Mouse (Mus musculus): ENCODE results near the gene Met. TPM values are rescaled to one million over a fixed set of nuclear protein-coding genes. Genes with fewer than 3 reads are reported as not detected.

Gene Met
- total RNA-seq, 2 experiments from 2014 or later = 9.4 to 9.6 TPM

GRCm38 (mm10) chr6:17522917-17523316 is 59.3 kb downstream of the Met start:
- no peak for DNase-seq (ENCODE audit: extremely low spot score in 1 of 2, low spot score in 2 of 2)
- TF ChIP-seq CTCF (IDR thresholded peaks at IDR 0.05) = no peak
- Histone ChIP-seq H3K4me3 (no peak overlapping the region), H3K27ac (no peak overlapping the region)
- intact Hi-C loops (cut with DNase I) = no loop called here

GRCm38 (mm10) chr6:17529490-17530269 is 66.1 kb downstream of the Met start:
- no peak for DNase-seq (ENCODE audit: extremely low spot score in 1 of 2, low spot score in 2 of 2)
- intact Hi-C loops (cut with DNase I) = no loop called here
- Histone ChIP-seq H3K27ac (no peak overlapping the region), H3K4me3 (no peak overlapping the region)
- no peak for TF ChIP-seq CTCF (IDR thresholded peaks at IDR 0.05)

- intact Hi-C loops (cut with DNase I) = no loop called here
- H3K27ac ChIP-seq = no peak overlapping the region
Measured at GRCm38 (mm10) chr6:17541615-17542014, 78.0 kb downstream of the Met start.

GRCm38 (mm10) chr6:17542383-17542782 is 78.8 kb downstream of the Met start:
- intact Hi-C loops (cut with DNase I) = no loop called here
- H3K27ac ChIP-seq = no peak overlapping the region
- TF ChIP-seq CTCF (IDR thresholded peaks at IDR 0.05) = no peak
- H3K4me3 ChIP-seq = no peak overlapping the region
- no peak for DNase-seq (ENCODE audit: extremely low spot score in 1 of 2, low spot score in 2 of 2)

More at GRCm38 (mm10) chr6:17541615-17542014, 78.0 kb downstream of the Met start:
- no peak overlapping the region for H3K4me3 ChIP-seq
- TF ChIP-seq CTCF (IDR thresholded peaks at IDR 0.05) = no peak
- no peak for DNase-seq (ENCODE audit: extremely low spot score in 1 of 2, low spot score in 2 of 2)

- no peak for TF ChIP-seq CTCF (IDR thresholded peaks at IDR 0.05)
- H3K27ac ChIP-seq = no peak overlapping the region
- no peak for DNase-seq (ENCODE audit: extremely low spot score in 1 of 2, low spot score in 2 of 2)
- no peak overlapping the region for H3K4me3 ChIP-seq
- intact Hi-C loops (cut with DNase I) = no loop called here
Measured at GRCm38 (mm10) chr6:17545480-17545879, 81.9 kb downstream of the Met start.

- no peak for DNase-seq (ENCODE audit: extremely low spot score in 1 of 2, low spot score in 2 of 2)
Measured at GRCm38 (mm10) chr6:17546341-17546740, 82.7 kb downstream of the Met start.

GRCm38 (mm10) chr6:17546825-17547224 is 83.2 kb downstream of the Met start:
- no peak for DNase-seq (ENCODE audit: extremely low spot score in 1 of 2, low spot score in 2 of 2)
- intact Hi-C loops (cut with DNase I) = no loop called here
- H3K4me3 ChIP-seq = no peak overlapping the region
- no peak overlapping the region for H3K27ac ChIP-seq
- TF ChIP-seq CTCF (IDR thresholded peaks at IDR 0.05) = no peak

More at GRCm38 (mm10) chr6:17546341-17546740, 82.7 kb downstream of the Met start:
- intact Hi-C loops (cut with DNase I) = no loop called here
- no peak for TF ChIP-seq CTCF (IDR thresholded peaks at IDR 0.05)
- Histone ChIP-seq H3K27ac (no peak overlapping the region), H3K4me3 (no peak overlapping the region)

GRCm38 (mm10) chr6:17548786-17549185 is 85.2 kb downstream of the Met start:
- intact Hi-C loops (cut with DNase I) = no loop called here
- no peak for TF ChIP-seq CTCF (IDR thresholded peaks at IDR 0.05)
- no peak for DNase-seq (ENCODE audit: extremely low spot score in 1 of 2, low spot score in 2 of 2)
- no peak overlapping the region for H3K27ac ChIP-seq
- H3K4me3 ChIP-seq = no peak overlapping the region

GRCm38 (mm10) chr6:17549645-17550044 is 86.0 kb downstream of the Met start:
- DNase-seq (ENCODE audit: extremely low spot score in 1 of 2, low spot score in 2 of 2) = no peak
- Histone ChIP-seq H3K27ac (no peak overlapping the region), H3K4me3 (no peak overlapping the region)
- no peak for TF ChIP-seq CTCF (IDR thresholded peaks at IDR 0.05)
- intact Hi-C loops (cut with DNase I) = no loop called here

- no peak overlapping the region for H3K4me3 ChIP-seq
- intact Hi-C loops (cut with DNase I) = no loop called here
- H3K27ac ChIP-seq = no peak overlapping the region
- DNase-seq (ENCODE audit: extremely low spot score in 1 of 2, low spot score in 2 of 2) = no peak
- no peak for TF ChIP-seq CTCF (IDR thresholded peaks at IDR 0.05)
Measured at GRCm38 (mm10) chr6:17554263-17554662, 90.7 kb downstream of the Met start.

- TF ChIP-seq CTCF (IDR thresholded peaks at IDR 0.05) = no peak
- intact Hi-C loops (cut with DNase I) = no loop called here
- no peak overlapping the region for H3K27ac ChIP-seq
- no peak overlapping the region for H3K4me3 ChIP-seq
- no peak for DNase-seq (ENCODE audit: extremely low spot score in 1 of 2, low spot score in 2 of 2)
Measured at GRCm38 (mm10) chr6:17554757-17555156, 91.2 kb downstream of the Met start.

GRCm38 (mm10) chr6:17555719-17556118 is 92.1 kb downstream of the Met start:
- intact Hi-C loops (cut with DNase I) = no loop called here
- H3K4me3 ChIP-seq = no peak overlapping the region
- TF ChIP-seq CTCF (IDR thresholded peaks at IDR 0.05) = no peak
- no peak overlapping the region for H3K27ac ChIP-seq
- DNase-seq (ENCODE audit: extremely low spot score in 1 of 2, low spot score in 2 of 2) = no peak

- DNase-seq (ENCODE audit: extremely low spot score in 1 of 2, low spot score in 2 of 2) = no peak
- no peak for TF ChIP-seq CTCF (IDR thresholded peaks at IDR 0.05)
- no peak overlapping the region for H3K4me3 ChIP-seq
- intact Hi-C loops (cut with DNase I) = no loop called here
- no peak overlapping the region for H3K27ac ChIP-seq
Measured at GRCm38 (mm10) chr6:17559657-17560056, 96.1 kb downstream of the Met start.
